Mouse (Mus musculus): Measurements from ENCODE around the gene Chil1. TPM values are rescaled to one million over a fixed set of nuclear protein-coding genes. Genes with fewer than 3 reads are reported as not detected.

Gene Chil1
- total RNA-seq, 2 experiments from 2014 or later = 6.3 TPM; not detected in 1

GRCm38 (mm10) chr1:134168567-134168966, 13.4 kb upstream of the Chil1 start:
- ATAC-seq (replicated peaks; ENCODE audit: poor library complexity, severe bottlenecking) = no peak

GRCm38 (mm10) chr1:134168985-134169697, 12.8 kb upstream of the Chil1 start:
- ATAC-seq (replicated peaks; ENCODE audit: poor library complexity, severe bottlenecking) = no peak

GRCm38 (mm10) chr1:134173081-134173480, 8.9 kb upstream of the Chil1 start:
- no peak for ATAC-seq (replicated peaks; ENCODE audit: poor library complexity, severe bottlenecking)

GRCm38 (mm10) chr1:134177976-134178375, 4.0 kb upstream of the Chil1 start:
- no peak for ATAC-seq (replicated peaks; ENCODE audit: poor library complexity, severe bottlenecking)

- peak; percentile 57; the same call in 1 of the 2 replicates for ATAC-seq (replicated peaks; ENCODE audit: poor library complexity, severe bottlenecking)
Observed at GRCm38 (mm10) chr1:134184089-134184488, 2.1 kb downstream of the Chil1 start.

- ATAC-seq (replicated peaks; ENCODE audit: poor library complexity, severe bottlenecking) = no peak
Observed at GRCm38 (mm10) chr1:134188217-134188616, 6.2 kb downstream of the Chil1 start.

GRCm38 (mm10) chr1:134188989-134189729, 7.2 kb downstream of the Chil1 start:
- peak; percentile 88 for ATAC-seq (replicated peaks; ENCODE audit: poor library complexity, severe bottlenecking)

GRCm38 (mm10) chr1:134191192-134191591, 9.2 kb downstream of the Chil1 start:
- no peak for ATAC-seq (replicated peaks; ENCODE audit: poor library complexity, severe bottlenecking)

GRCm38 (mm10) chr1:134192024-134192423, 10.0 kb downstream of the Chil1 start:
- no peak for ATAC-seq (replicated peaks; ENCODE audit: poor library complexity, severe bottlenecking)

- no peak for ATAC-seq (replicated peaks; ENCODE audit: poor library complexity, severe bottlenecking)
Observed at GRCm38 (mm10) chr1:134193126-134193525, 11.2 kb downstream of the Chil1 start, which contains the start of gene Mybph. TSS of gene Mybph (plus strand) at chr1:134193448.

- no peak for ATAC-seq (replicated peaks; ENCODE audit: poor library complexity, severe bottlenecking)
Observed at GRCm38 (mm10) chr1:134193674-134194197, 11.8 kb downstream of the Chil1 start.

- no peak for ATAC-seq (replicated peaks; ENCODE audit: poor library complexity, severe bottlenecking)
Observed at GRCm38 (mm10) chr1:134194298-134195022, 12.5 kb downstream of the Chil1 start.

- no peak for ATAC-seq (replicated peaks; ENCODE audit: poor library complexity, severe bottlenecking)
Observed at GRCm38 (mm10) chr1:134195117-134195516, 13.1 kb downstream of the Chil1 start.

GRCm38 (mm10) chr1:134195571-134195970, 13.6 kb downstream of the Chil1 start:
- no peak for ATAC-seq (replicated peaks; ENCODE audit: poor library complexity, severe bottlenecking)

GRCm38 (mm10) chr1:134195979-134196378, 14.0 kb downstream of the Chil1 start:
- ATAC-seq (replicated peaks; ENCODE audit: poor library complexity, severe bottlenecking) = no peak; the same call in 1 of the 2 replicates

- ATAC-seq (replicated peaks; ENCODE audit: poor library complexity, severe bottlenecking) = peak; percentile 97
Observed at GRCm38 (mm10) chr1:134196386-134196785, 14.4 kb downstream of the Chil1 start.

GRCm38 (mm10) chr1:134197325-134197982, 15.5 kb downstream of the Chil1 start:
- ATAC-seq (replicated peaks; ENCODE audit: poor library complexity, severe bottlenecking) = no peak

- no peak for ATAC-seq (replicated peaks; ENCODE audit: poor library complexity, severe bottlenecking)
Observed at GRCm38 (mm10) chr1:134198197-134198995, 16.4 kb downstream of the Chil1 start.

- ATAC-seq (replicated peaks; ENCODE audit: poor library complexity, severe bottlenecking) = no peak
Observed at GRCm38 (mm10) chr1:134200481-134200880, 18.5 kb downstream of the Chil1 start.
